Comparison of ENCODE assay signal across 7 mouse cellular contexts in genomic region chr2:22773549-22774180, GRCm38 (mm10). TPM values are rescaled to one million over a fixed set of nuclear protein-coding genes. Genes with fewer than 3 reads are reported as not detected.
A peak's percentile ranks its signal among the peaks of the same experiment; 100 is the strongest.
DNase-seq lines count a peak whose midpoint lies in the region; ATAC-seq and TF ChIP-seq lines count a peak whose summit lies in the region.

Apbb1ip (plus strand) TSS chr2:22774094.

- DNase-seq in MEL (ENCODE audit: low read depth, low spot score) = peak; percentile 93
- DNase-seq in forelimb bud, embryonic 11.5 days (ENCODE audit: low read depth, low spot score) = peak; percentile 36
- DNase-seq in thymus, postnatal 0 days (ENCODE audit: low spot score) = peak; percentile 85
- no peak for DNase-seq in cerebellum, adult 9-11 months

- peaks cover 21 to 31% of the 10 kb centered on the region in 2 experiments for H3K4me1 ChIP-seq in MEL (ENCODE audit: control insufficient read depth in 1 of 2, insufficient read depth in 2 of 2, low read length in 2 of 2)
- H3K4me1 ChIP-seq in limb, embryonic 13.5 days = peaks cover 5% of the 10 kb centered on the region
- peaks cover 8% of the 10 kb centered on the region; the same call in 1 of the 2 replicates for H3K4me1 ChIP-seq in midbrain, embryonic 13.5 days (replicated peaks)

- ATAC-seq in CD4-positive, CD25-positive, alpha-beta regulatory T cell, adult 4 months = peak; percentile 50
- ATAC-seq in limb, embryonic 13.5 days (ENCODE audit: low FRiP score, low read depth) = 0 out of 2 replicates have a peak, but pooled peaks have one; percentile 19
- no peak for ATAC-seq in midbrain, embryonic 13.5 days

- H3K9ac ChIP-seq in MEL (ENCODE audit: control insufficient read depth, low read depth, low read length, poor library complexity, severe bottlenecking) = peak within 1 kb of the TSS; percentile 95
- H3K9ac ChIP-seq in limb, embryonic 13.5 days = peak within 1 kb of the TSS; percentile 66
- peak within 1 kb of the TSS; percentile 69 for H3K9ac ChIP-seq in midbrain, embryonic 13.5 days (replicated peaks)

- H3K79me2 ChIP-seq in MEL (ENCODE audit: control insufficient read depth, insufficient read depth, low read length, poor library complexity) = peaks cover 31% of the 10 kb centered on the region

- peak within 1 kb of the TSS; percentile 95 for H3K27ac ChIP-seq in MEL (ENCODE audit: control insufficient read depth, low read depth, low read length)
- no peak within 1 kb of the TSS for H3K27ac ChIP-seq in limb, embryonic 13.5 days
- no peak within 1 kb of the TSS for H3K27ac ChIP-seq in midbrain, embryonic 13.5 days

- H3K9me3 ChIP-seq in MEL (replicated peaks; ENCODE audit: insufficient read depth, low read length) = no peaks in the 10 kb centered on the region
- H3K9me3 ChIP-seq in limb, embryonic 13.5 days = no peaks in the 10 kb centered on the region
- H3K9me3 ChIP-seq in midbrain, embryonic 13.5 days = no peaks in the 10 kb centered on the region

- no peaks in the 10 kb centered on the region for H3K27me3 ChIP-seq in MEL (ENCODE audit: control insufficient read depth in 1 of 2, insufficient read depth in 2 of 2, low read length in 2 of 2)
- H3K27me3 ChIP-seq in limb, embryonic 13.5 days = peaks cover 15% of the 10 kb centered on the region
- peaks cover 15% of the 10 kb centered on the region; the same call in 1 of the 2 replicates for H3K27me3 ChIP-seq in midbrain, embryonic 13.5 days

- H3K4me3 ChIP-seq in MEL (ENCODE audit: control insufficient read depth in 1 of 2, insufficient read depth in 1 of 2, low read depth in 2 of 2, low read length in 2 of 2) = peak within 1 kb of the TSS; percentile 84 to 91
- peak within 1 kb of the TSS; percentile 42 for H3K4me3 ChIP-seq in limb, embryonic 13.5 days
- H3K4me3 ChIP-seq in midbrain, embryonic 13.5 days (replicated peaks) = peak within 1 kb of the TSS; percentile 47

- H3K36me3 ChIP-seq in MEL (ENCODE audit: control insufficient read depth in 1 of 2, insufficient read depth in 2 of 2, low read length in 2 of 2) = peaks cover 0 to 40% of the 10 kb centered on the region in 2 experiments; a peak in 3 of 4 replicates
- no peaks in the 10 kb centered on the region for H3K36me3 ChIP-seq in limb, embryonic 13.5 days
- H3K36me3 ChIP-seq in midbrain, embryonic 13.5 days = no peaks in the 10 kb centered on the region

- 22% methylated on average over 9 of the region's 9 CpGs for WGBS in limb, embryonic 13.5 days
- WGBS in midbrain, embryonic 13.5 days = 22% methylated on average over 9 of the region's 9 CpGs

- no peak for TF ChIP-seq RAD21 in MEL (IDR thresholded peaks at IDR 0.05; ENCODE audit: low read depth, low read length)

- H3K4me2 ChIP-seq in limb, embryonic 13.5 days (replicated peaks) = peak within 1 kb of the TSS; percentile 75
- peak within 1 kb of the TSS; percentile 85 for H3K4me2 ChIP-seq in midbrain, embryonic 13.5 days (replicated peaks)

- peak in 1 of 2 experiments; percentile 65; a peak in 2 of 4 replicates for TF ChIP-seq EP300 in MEL (IDR thresholded peaks at IDR 0.05; ENCODE audit: low read depth in 1 of 2, low read length in 2 of 2)

- TF ChIP-seq POLR2A in MEL (IDR thresholded peaks at IDR 0.05; ENCODE audit: control insufficient read depth in 1 of 2, insufficient read depth in 1 of 2, low read depth in 1 of 2, low read length in 2 of 2, poor library complexity in 1 of 2) = no peak; a peak in 2 of 4 replicates

- no peak for TF ChIP-seq CTCF in MEL (IDR thresholded peaks at IDR 0.05 in 2 of 3, conservative IDR thresholded peaks at IDR 0.05 in 1 of 3; ENCODE audit: control insufficient read depth in 1 of 3, insufficient read depth in 1 of 3, low read depth in 2 of 3, low read length in 3 of 3, poor library complexity in 1 of 3, severe bottlenecking in 1 of 3)

TF ChIP-seq in MEL, 35 proteins besides CTCF, POLR2A, EP300 and RAD21:
- 0 out of 2 replicates have a peak, but pooled peaks have one; percentile 75 for TF ChIP-seq UBTF (IDR thresholded peaks at IDR 0.05; ENCODE audit: borderline replicate concordance, insufficient read depth, low read depth, low read length)
- no peak for TF ChIP-seq CHD1 (IDR thresholded peaks at IDR 0.05; ENCODE audit: low read depth, low read length)
- TF ChIP-seq USF1 (IDR thresholded peaks at IDR 0.05; ENCODE audit: low read depth, low read length) = no peak
- 0 out of 2 replicates have a peak, but pooled peaks have one; percentile 29 for TF ChIP-seq MYB (IDR thresholded peaks at IDR 0.05; ENCODE audit: low read depth, low read length)
- TF ChIP-seq SIN3A (IDR thresholded peaks at IDR 0.05; ENCODE audit: low read length) = no peak; the same call in 1 of the 2 replicates
- TF ChIP-seq TAL1 (IDR thresholded peaks at IDR 0.05; ENCODE audit: low read length) = no peak
- no peak for TF ChIP-seq JUND (IDR thresholded peaks at IDR 0.05; ENCODE audit: low read depth, low read length)
- no peak for TF ChIP-seq POLR2AphosphoS2 (IDR thresholded peaks at IDR 0.05; ENCODE audit: low read length)
- no peak for TF ChIP-seq ZNF384 (IDR thresholded peaks at IDR 0.05; ENCODE audit: low read depth, low read length)
- TF ChIP-seq ZC3H11A (IDR thresholded peaks at IDR 0.05; ENCODE audit: low read depth, low read length) = no peak
- no peak for TF ChIP-seq NRF1 (IDR thresholded peaks at IDR 0.05; ENCODE audit: insufficient read depth, low read depth, low read length, poor library complexity, severe bottlenecking)
- no peak for TF ChIP-seq MAZ (IDR thresholded peaks at IDR 0.05; ENCODE audit: low read depth, low read length)
- no peak for TF ChIP-seq MAFK (IDR thresholded peaks at IDR 0.05; ENCODE audit: borderline replicate concordance, low read depth, low read length)
- TF ChIP-seq ZKSCAN1 (IDR thresholded peaks at IDR 0.05; ENCODE audit: low read depth, low read length) = no peak
- TF ChIP-seq RCOR1 (IDR thresholded peaks at IDR 0.05; ENCODE audit: low read depth, low read length) = no peak
- no peak for TF ChIP-seq MAX (IDR thresholded peaks at IDR 0.05; ENCODE audit: low read length)
- no peak for TF ChIP-seq KAT2A (conservative IDR thresholded peaks at IDR 0.05; ENCODE audit: low read depth, low read length)
- TF ChIP-seq MYC (IDR thresholded peaks at IDR 0.05; ENCODE audit: low read depth, low read length) = no peak
- TF ChIP-seq MXI1 (IDR thresholded peaks at IDR 0.05; ENCODE audit: low read depth, low read length) = no peak
- TF ChIP-seq CHD2 (IDR thresholded peaks at IDR 0.05; ENCODE audit: low read length) = no peak
- TF ChIP-seq E2F4 (IDR thresholded peaks at IDR 0.05; ENCODE audit: borderline replicate concordance, low read depth, low read length) = no peak
- TF ChIP-seq ZMIZ1 (IDR thresholded peaks at IDR 0.05; ENCODE audit: low read depth, low read length) = peak; percentile 14; the same call in 1 of the 2 replicates
- TF ChIP-seq TBP (IDR thresholded peaks at IDR 0.05; ENCODE audit: low read depth, low read length) = peak; percentile 89
- 0 out of 2 replicates have a peak, but pooled peaks have one; percentile 38 for TF ChIP-seq ETS1 (IDR thresholded peaks at IDR 0.05; ENCODE audit: low read depth, low read length)
- TF ChIP-seq HCFC1 (IDR thresholded peaks at IDR 0.05; ENCODE audit: low read depth, low read length) = 0 out of 2 replicates have a peak, but pooled peaks have one; percentile 13
- TF ChIP-seq BHLHE40 (IDR thresholded peaks at IDR 0.05; ENCODE audit: borderline replicate concordance, low read depth, low read length) = no peak
- TF ChIP-seq MEF2A (IDR thresholded peaks at IDR 0.05; ENCODE audit: extremely low read depth, insufficient replicate concordance, low read depth, low read length, poor library complexity, severe bottlenecking) = no peak
- TF ChIP-seq POLR2AphosphoS5 (IDR thresholded peaks at IDR 0.05; ENCODE audit: borderline replicate concordance, low read depth, low read length) = peak; percentile 22; the same call in 1 of the 2 replicates
- peak; percentile 37; the same call in 1 of the 2 replicates for TF ChIP-seq NELFE (IDR thresholded peaks at IDR 0.05; ENCODE audit: low read depth, low read length)
- TF ChIP-seq USF2 (IDR thresholded peaks at IDR 0.05; ENCODE audit: borderline replicate concordance in 1 of 2, insufficient read depth in 1 of 2, low read depth in 1 of 2, low read length in 2 of 2) = no peak
- no peak for TF ChIP-seq GABPA (IDR thresholded peaks at IDR 0.05; ENCODE audit: low read depth, low read length)
- TF ChIP-seq ELF1 (IDR thresholded peaks at IDR 0.05; ENCODE audit: low read depth, low read length) = peak; percentile 78
- no peak for TF ChIP-seq GATA1 (IDR thresholded peaks at IDR 0.05; ENCODE audit: low read depth, low read length)
- no peak for TF ChIP-seq SMC3 (IDR thresholded peaks at IDR 0.05; ENCODE audit: low read depth, low read length)
- peak; percentile 36; the same call in 1 of the 2 replicates for TF ChIP-seq TCF12 (IDR thresholded peaks at IDR 0.05; ENCODE audit: low read depth, low read length)

RNA-seq across cellular contexts. Expression of gene Apbb1ip, which starts in this region (rescaled TPM):
- 100 to 1,000 TPM in 1 of 2 experiments, 10 to 100 TPM in 1; 91.3 to 105 TPM for polyA plus RNA-seq in CD4-positive, CD25-positive, alpha-beta regulatory T cell, adult 4 months (2017; shearing (Covaris generic))
- total RNA-seq in MEL (2012; rRNA removed) = 7.4 and 10.8 TPM in 2 replicates
- 10 to 100 TPM in 1 of 2 experiments, not detected in 1; 60.7 TPM for polyA plus RNA-seq in MEL (2012; ENCODE audit: insufficient read depth in 1 of 2, insufficient read length in 2 of 2, low read depth in 1 of 2, low replicate concordance in 2 of 2, missing spikeins in 1 of 2)
- polyA plus RNA-seq in limb, embryonic 13.5 days (2015; fragmentation: Nextera tagmentation; extraction: Ambion mirVana) = 1.8 and 2.2 TPM in 2 replicates
- 1.0 TPM in 2 replicates for polyA plus RNA-seq in midbrain, embryonic 13.5 days (2015; fragmentation: Nextera tagmentation; extraction: Ambion mirVana)
- polyA plus RNA-seq in thymus, postnatal 0 days (2015; fragmentation: Nextera tagmentation; extraction: Ambion mirVana) = 51.9 and 63.0 TPM in 2 replicates

Comparison
In these comparisons a context has a peak if more than half of its experiments do, and no peak if none do; other contexts are left out.
1. RNA of gene Apbb1ip (polyA plus RNA-seq): 91.3 to 105 TPM in CD4-positive, CD25-positive, alpha-beta regulatory T cell, adult 4 months, 51.9 to 63.0 TPM in thymus, postnatal 0 days and 60.7 TPM in MEL; 1.8 to 2.2 TPM in limb, embryonic 13.5 days and 1.0 TPM in midbrain, embryonic 13.5 days; every median in the first group is over 10 times any median in the second.
2. Peak in every context shown above with its lines, with median percentiles within 50 percentile points of each other: H3K4me3 ChIP-seq and H3K9ac ChIP-seq.